Mouse (Mus musculus) intestine, embryonic 14.5 days (tissue): ENCODE measurements around the gene Wwc1. TPM values are rescaled to one million over a fixed set of nuclear protein-coding genes. Genes with fewer than 3 reads are reported as not detected.

Experiments
- ATAC-seq: fragments of 200-750 bp; cut with Nextera tagmentation; replicated peaks from 2 replicates; pipeline ENCODE4 v1.8.0; 2017; ENCODE audit warnings: low read depth, moderate number of reproducible peaks, moderate TSS enrichment, moderate library complexity; ENCODE audit not compliant: low FRiP score, low TSS enrichment
- DNase-seq: peaks from one replicate; pipeline ENCODE4 v3.0.0-alpha.2; 2018; ENCODE audit warnings: low spot score
- H3K27ac ChIP-seq: fragments of 300-500 bp; sonication (generic); 2 replicates; pipeline ENCODE4 v1.5.1; 2014; ENCODE audit warnings: low read depth, mild to moderate bottlenecking, control low read depth
- H3K27me3 ChIP-seq: fragments of 300-500 bp; sonication (generic); replicated peaks from 2 replicates; pipeline ENCODE4 v1.6.1; 2014; ENCODE audit warnings: low read length, control low read depth; ENCODE audit not compliant: control insufficient read depth, insufficient read depth
- H3K36me3 ChIP-seq: fragments of 300-500 bp; sonication (generic); 2 replicates; pipeline ENCODE4 v1.6.1; 2014; ENCODE audit warnings: low read length, control low read depth; ENCODE audit not compliant: control insufficient read depth, insufficient read depth
- H3K4me1 ChIP-seq: fragments of 300-500 bp; sonication (generic); replicated peaks from 2 replicates; pipeline ENCODE4 v1.6.1; 2014; ENCODE audit warnings: low read length, control low read depth, mixed read lengths; ENCODE audit not compliant: control insufficient read depth, insufficient read depth
- H3K4me2 ChIP-seq: fragments of 300-500 bp; sonication (generic); 2 replicates; pipeline ENCODE4 v1.6.1; 2014; ENCODE audit warnings: low read length
- H3K4me3 ChIP-seq: fragments of 300-500 bp; sonication (generic); 2 replicates; pipeline ENCODE4 v1.5.1; 2014; ENCODE audit warnings: low read depth, low read length, control low read depth, mixed read lengths
- H3K9ac ChIP-seq: fragments of 300-500 bp; sonication (generic); 2 replicates; pipeline ENCODE4 v1.6.1; 2014; ENCODE audit warnings: mild to moderate bottlenecking, low read length
- H3K9me3 ChIP-seq: fragments of 300-500 bp; sonication (generic); 2 replicates; pipeline ENCODE4 v1.6.1; 2016; ENCODE audit warnings: low read length, control low read depth; ENCODE audit not compliant: control insufficient read depth
- WGBS: fragments of 180-500 bp; shearing (Covaris S2); extraction: QIAGEN DNeasy Blood & Tissue Kit; methylation state at CpG from one replicate; pipeline ENCODE4 v1.1.7; 2014; 5-methylcytosine and 5-hydroxymethylcytosine counted together
- polyA plus RNA-seq: library from polyadenylated mRNA; unstranded; fragments of >200 nt; fragmentation: Nextera tagmentation; extraction: Ambion mirVana; gene quantifications from 2 replicates; pipeline ENCODE4 v1.2.1, GENCODE M21; 2014

The Wwc1 gene
- polyA plus RNA-seq, 1 experiment from 2014 or later = 12.4 TPM

DNA sequence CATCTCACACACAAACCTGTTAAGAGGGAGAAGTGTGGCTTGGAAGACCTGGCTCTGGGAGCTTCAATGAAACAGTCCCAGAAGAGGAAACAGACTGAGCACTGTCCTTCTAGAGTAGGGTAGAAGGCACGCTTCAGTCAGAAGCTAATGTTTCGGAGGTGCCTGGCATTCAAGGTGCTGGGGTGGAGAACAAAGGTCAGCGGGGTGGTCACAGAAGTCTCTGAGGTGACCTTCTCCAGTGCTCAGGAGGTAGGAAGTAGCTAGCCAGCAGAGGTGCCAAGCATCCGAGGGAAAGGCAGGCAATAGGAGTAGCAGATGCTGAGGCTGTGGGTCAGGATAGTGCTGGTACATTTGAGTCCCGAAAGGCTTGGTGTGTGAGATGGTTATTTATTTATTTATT, 59.6 kb downstream of the Wwc1 start:
- Histone ChIP-seq H3K9me3 (no peaks in the 10 kb centered on the region), H3K36me3 (no peaks in the 10 kb centered on the region), H3K27me3 (no peaks in the 10 kb centered on the region), H3K4me2 (no peak overlapping the region), H3K27ac (no peak overlapping the region), H3K9ac (no peak overlapping the region), H3K4me1 (0 out of 2 replicates have a peak, but pooled peaks cover 8% of the 10 kb centered on the region), H3K4me3 (no peak overlapping the region)
- 80% methylated on average over 5 of the region's 5 CpGs for WGBS
- DNase-seq = no peak
- no peak for ATAC-seq

DNA sequence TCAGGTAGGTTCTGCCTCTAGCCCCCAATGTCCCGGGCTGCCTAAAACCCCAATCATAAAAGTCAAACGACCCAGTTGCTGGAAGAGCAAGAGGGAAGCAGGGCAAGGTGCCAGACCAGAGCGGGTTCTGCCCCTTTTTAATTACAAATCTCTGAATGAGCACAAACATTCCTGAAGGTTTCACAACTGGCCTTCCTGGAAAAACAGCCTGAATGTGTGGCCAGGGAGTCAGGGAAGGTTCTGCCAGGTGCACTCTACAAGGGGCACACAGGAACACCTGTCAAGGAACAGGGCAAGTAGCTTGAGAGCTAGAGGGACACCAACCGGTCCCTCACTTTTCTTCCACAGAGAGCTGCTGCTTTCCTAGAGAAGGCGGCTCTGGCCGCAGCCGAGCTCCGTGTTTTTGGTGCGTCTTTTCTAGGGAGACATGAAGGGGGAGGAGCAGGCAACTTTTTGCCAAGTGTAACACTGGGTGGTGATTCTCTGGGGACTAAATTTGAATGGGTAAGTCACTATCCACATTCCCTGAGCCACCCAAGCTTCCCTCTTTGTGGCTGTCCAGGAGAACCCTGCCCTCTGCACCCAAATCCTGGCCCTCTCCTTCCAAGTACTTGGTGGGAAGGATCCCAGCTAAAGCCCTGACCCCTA, 60.3 kb downstream of the Wwc1 start:
- 0 out of 2 replicates have a peak, but pooled peaks cover 8% of the 10 kb centered on the region for H3K4me1 ChIP-seq

DNA sequence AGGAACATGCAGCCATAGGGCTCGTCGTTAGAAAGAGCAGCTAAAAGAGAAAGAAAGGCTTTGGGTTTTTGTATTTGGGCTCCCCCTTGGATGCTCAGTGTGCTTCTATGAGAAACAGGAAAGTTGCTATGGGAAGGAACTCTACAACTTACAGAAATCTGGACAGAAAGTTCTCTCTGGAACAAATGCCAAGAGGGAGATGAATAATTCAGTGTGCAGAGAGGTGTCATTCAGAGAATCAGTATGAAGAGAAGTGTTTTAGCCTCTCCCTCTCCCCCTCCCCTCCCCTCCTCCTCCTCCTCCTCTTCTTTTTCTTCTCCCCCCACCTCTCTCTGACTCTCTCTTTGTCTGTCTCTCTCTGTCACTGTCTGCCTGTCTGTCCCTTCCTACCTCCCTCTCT, 60.9 kb downstream of the Wwc1 start:
- H3K4me2 ChIP-seq = no peak overlapping the region
- H3K9ac ChIP-seq = no peak overlapping the region
- no peaks in the 10 kb centered on the region for H3K27me3 ChIP-seq
- no peaks in the 10 kb centered on the region for H3K9me3 ChIP-seq
- H3K27ac ChIP-seq = no peak overlapping the region
- ATAC-seq (no peak), DNase-seq (no peak)
- 0 out of 2 replicates have a peak, but pooled peaks cover 5% of the 10 kb centered on the region for H3K4me1 ChIP-seq
- 73% methylated on average over 2 of the region's 2 CpGs for WGBS
- no peaks in the 10 kb centered on the region for H3K36me3 ChIP-seq
- no peak overlapping the region for H3K4me3 ChIP-seq

More for the DNA sequence above, 60.3 kb downstream of the Wwc1 start:
- Histone ChIP-seq H3K9me3 (no peaks in the 10 kb centered on the region), H3K27me3 (no peaks in the 10 kb centered on the region), H3K9ac (no peak overlapping the region), H3K4me2 (no peak overlapping the region), H3K4me3 (no peak overlapping the region), H3K27ac (no peak overlapping the region), H3K36me3 (no peaks in the 10 kb centered on the region)
- no peak for DNase-seq
- WGBS = 64% methylated on average over 9 of the region's 9 CpGs
- no peak for ATAC-seq

- Histone ChIP-seq H3K4me2 (no peak overlapping the region), H3K27ac (no peak overlapping the region), H3K9me3 (no peaks in the 10 kb centered on the region), H3K36me3 (no peaks in the 10 kb centered on the region), H3K4me3 (no peak overlapping the region), H3K9ac (no peak overlapping the region), H3K4me1 (0 out of 2 replicates have a peak, but pooled peaks cover 3% of the 10 kb centered on the region), H3K27me3 (no peaks in the 10 kb centered on the region)
- DNase-seq = no peak
- ATAC-seq = no peak
- WGBS = 74% methylated on average over 8 of the region's 8 CpGs
These were observed 63.7 kb downstream of the Wwc1 start for GRCm38 (mm10) chr11:35916466-35917185.

DNA sequence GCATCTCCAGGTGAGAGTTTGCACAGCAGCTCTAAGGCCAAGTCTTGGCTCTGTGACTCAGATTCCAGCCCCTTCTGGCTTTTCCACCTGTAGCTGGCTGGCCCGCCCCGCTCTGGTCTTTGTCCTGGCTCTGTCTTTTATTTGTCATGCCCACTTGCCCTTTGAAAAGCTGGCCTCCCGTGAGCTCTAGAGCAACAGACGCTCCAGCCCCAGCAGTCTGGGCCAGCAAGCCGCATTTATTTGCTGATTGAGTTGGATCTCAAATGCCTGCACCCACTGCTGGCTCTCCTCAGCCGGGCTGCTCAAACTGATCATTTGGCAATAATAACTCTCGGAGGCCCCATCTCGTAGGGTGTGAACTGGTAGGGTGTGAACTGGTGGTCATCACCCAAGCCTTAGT, 64.8 kb downstream of the Wwc1 start:
- ATAC-seq = no peak; the same call in 1 of the 2 replicates
- H3K9me3 ChIP-seq = no peaks in the 10 kb centered on the region
- H3K27ac ChIP-seq = no peak overlapping the region
- no peak overlapping the region for H3K4me2 ChIP-seq
- H3K4me1 ChIP-seq = 0 out of 2 replicates have a peak, but pooled peaks cover 3% of the 10 kb centered on the region
- no peaks in the 10 kb centered on the region for H3K27me3 ChIP-seq
- DNase-seq = no peak
- no peaks in the 10 kb centered on the region for H3K36me3 ChIP-seq
- no peak overlapping the region for H3K4me3 ChIP-seq
- H3K9ac ChIP-seq = no peak overlapping the region
- 47% methylated on average over 8 of the region's 8 CpGs for WGBS

DNA sequence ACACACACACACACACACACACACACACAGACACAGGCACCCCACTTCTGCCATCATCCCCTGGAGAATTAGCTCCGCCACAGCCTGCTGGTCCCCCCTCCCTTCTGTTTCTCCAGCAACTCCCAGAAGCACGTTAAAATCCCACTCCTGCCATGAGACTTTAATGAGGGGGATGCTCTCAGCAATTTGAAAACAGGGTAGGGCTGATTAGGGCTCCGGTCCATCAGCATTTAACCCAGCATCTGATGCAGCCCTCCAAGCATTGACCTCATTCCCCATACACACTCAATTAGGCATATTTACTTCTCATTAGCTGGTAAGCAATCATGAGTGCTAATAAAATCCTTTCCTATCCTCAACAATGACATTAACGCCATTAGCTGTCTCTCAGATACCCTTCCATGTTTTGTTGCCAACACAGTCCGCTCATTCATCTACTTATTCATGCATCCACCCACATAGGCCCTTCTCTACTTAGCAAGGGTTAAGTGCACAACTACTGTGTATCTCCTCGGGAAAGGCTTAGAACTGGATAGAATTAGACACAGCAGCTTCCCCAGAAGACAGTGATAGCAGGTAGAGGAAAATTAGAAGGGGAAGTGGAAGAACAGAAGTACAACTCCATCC, 66.8 kb downstream of the Wwc1 start:
- no peak overlapping the region for H3K27ac ChIP-seq
- no peak overlapping the region for H3K4me2 ChIP-seq
- H3K9ac ChIP-seq = no peak overlapping the region
- 84% methylated on average over 6 of the region's 6 CpGs for WGBS
- H3K27me3 ChIP-seq = no peaks in the 10 kb centered on the region
- no peak for DNase-seq
- H3K4me1 ChIP-seq = no peaks in the 10 kb centered on the region
- no peak overlapping the region for H3K4me3 ChIP-seq
- ATAC-seq = no peak
- H3K9me3 ChIP-seq = no peaks in the 10 kb centered on the region
- no peaks in the 10 kb centered on the region for H3K36me3 ChIP-seq

DNA sequence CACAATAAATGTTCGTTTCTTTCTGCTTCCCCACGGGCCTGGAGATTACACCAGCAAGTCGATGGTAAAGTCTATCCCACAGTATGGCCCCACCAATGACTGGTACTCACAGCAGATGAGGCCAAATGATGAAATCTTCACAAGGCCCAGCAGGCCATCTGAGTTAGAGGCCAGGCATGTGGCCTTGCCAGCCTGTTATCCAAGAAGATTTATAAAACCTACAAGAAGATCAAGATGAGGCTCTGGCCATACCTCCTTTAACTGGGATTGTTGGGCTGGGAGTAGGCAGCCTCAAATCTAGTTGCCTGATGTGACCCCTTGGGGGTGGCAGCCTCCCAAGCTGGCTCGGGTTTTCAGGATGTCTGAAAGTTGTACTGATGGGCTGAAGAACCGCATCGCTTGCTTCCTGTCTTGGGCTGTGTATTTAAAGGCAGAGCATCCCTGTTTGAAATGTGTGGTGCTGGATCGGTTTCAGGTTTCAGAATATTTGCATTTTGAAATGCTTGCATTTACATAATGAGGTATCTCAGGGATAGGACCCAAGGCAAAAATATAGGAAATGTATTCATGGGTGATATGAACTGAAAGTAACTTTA, 75.3 kb downstream of the Wwc1 start:
- Histone ChIP-seq H3K9me3 (no peaks in the 10 kb centered on the region), H3K36me3 (no peaks in the 10 kb centered on the region), H3K27me3 (no peaks in the 10 kb centered on the region), H3K4me1 (no peaks in the 10 kb centered on the region), H3K4me2 (no peak overlapping the region), H3K4me3 (no peak overlapping the region), H3K27ac (no peak overlapping the region), H3K9ac (no peak overlapping the region)
- 77% methylated on average over 7 of the region's 7 CpGs for WGBS
- ATAC-seq = no peak
- no peak for DNase-seq

GRCm38 (mm10) chr11:35903079-35903478, 77.2 kb downstream of the Wwc1 start:
- Histone ChIP-seq H3K36me3 (no peaks in the 10 kb centered on the region), H3K9me3 (no peaks in the 10 kb centered on the region), H3K27me3 (no peaks in the 10 kb centered on the region), H3K4me2 (no peak overlapping the region), H3K27ac (no peak overlapping the region), H3K4me3 (no peak overlapping the region), H3K9ac (no peak overlapping the region), H3K4me1 (no peaks in the 10 kb centered on the region)
- no peak for DNase-seq
- 74% methylated on average over 9 of the region's 9 CpGs for WGBS
- no peak for ATAC-seq
